Mouse (Mus musculus): Measurements from ENCODE around the gene Vmn1r107.
"Not testable (repeated sequence)": the region's sequence is repeated elsewhere in the genome, so short reads cannot be mapped to it uniquely, and the experiment has no call there.

The Vmn1r107 gene

GRCm38 (mm10) chr7:20668618-20669017, at the start of gene Vmn1r107:
Gene Vmn1r107, plus strand, starts transcription at chr7:20668918.
- not testable (repeated sequence) for DNase-seq (ENCODE audit: low read depth, low spot score)

DNA sequence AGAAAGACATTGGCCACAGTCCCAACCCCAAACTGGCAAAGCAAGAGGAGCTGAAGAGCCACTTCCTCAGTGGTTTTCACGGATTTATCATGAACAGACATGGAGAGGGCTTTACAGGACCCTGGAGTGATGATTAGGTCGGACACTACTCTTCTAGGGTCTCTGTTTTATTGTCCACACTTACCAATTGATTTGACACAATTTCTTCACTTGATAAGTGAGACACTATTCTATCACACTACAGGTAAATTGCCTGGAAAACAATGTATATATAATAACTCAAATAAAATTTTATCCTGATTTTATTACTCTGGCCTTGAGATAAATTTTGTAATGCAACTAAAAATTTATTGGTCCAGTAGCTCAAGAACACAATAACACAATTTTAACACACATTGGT, 34.4 kb downstream of the Vmn1r107 start, which contains the start of gene Vmn1r111:
Vmn1r111 (minus strand) TSS at position 101 of the 400 bp plus-strand sequence.
- DNase-seq (ENCODE audit: low read depth, low spot score), result not testable (repeated sequence)
